8 mouse cellular contexts compared by ENCODE assay signal in the genomic region with DNA sequence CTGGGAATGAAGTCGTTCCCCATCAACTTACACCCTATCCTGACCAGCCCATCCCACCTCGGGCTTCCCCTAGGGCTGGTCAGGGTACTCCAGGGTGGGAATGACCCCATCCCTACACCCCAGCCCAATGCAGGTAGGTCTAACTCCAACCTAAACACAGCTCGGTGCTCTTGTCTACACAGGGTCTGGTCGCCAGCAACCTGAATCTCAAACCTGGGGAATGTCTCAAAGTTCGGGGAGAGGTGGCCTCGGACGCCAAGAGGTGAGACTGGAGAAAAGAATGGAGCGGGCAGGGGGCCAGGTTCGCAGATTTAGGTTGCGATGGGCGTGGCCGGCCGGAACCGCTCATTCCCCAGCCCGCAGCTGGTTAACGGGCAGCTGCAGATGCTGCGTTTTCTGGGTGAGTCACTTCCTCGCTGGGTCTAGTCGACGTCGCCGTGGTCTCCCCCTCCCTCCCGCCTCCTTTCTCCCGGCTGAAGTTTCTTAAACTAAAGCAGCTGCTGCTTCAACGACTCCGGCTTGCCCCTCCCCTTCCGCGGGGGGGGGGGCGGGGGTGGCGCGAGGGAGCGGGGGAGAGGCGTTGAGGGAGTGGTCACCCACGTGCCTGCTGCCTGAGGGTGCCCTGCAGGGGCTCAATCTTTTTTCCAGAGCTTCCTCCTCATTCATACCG. TPM values are rescaled to one million over a fixed set of nuclear protein-coding genes. Genes with fewer than 3 reads are reported as not detected.
DNase-seq lines count a peak whose midpoint lies in the region; ATAC-seq and TF ChIP-seq lines count a peak whose summit lies in the region.

No protein-coding gene starts in this region.

- peak; percentile 23; the same call in 1 of the 2 replicates for TF ChIP-seq POLR2A in spleen, adult 2 months (IDR thresholded peaks at IDR 0.05; ENCODE audit: low read depth, low read length)

- H3K4me1 ChIP-seq in E14TG2a.4 (replicated peaks; ENCODE audit: low read depth, low read length), result peaks cover 70% of the 10 kb centered on the region
- peaks cover 17% of the 10 kb centered on the region for H3K4me1 ChIP-seq in hindbrain, embryonic 14.5 days (replicated peaks; ENCODE audit: control insufficient read depth, insufficient read depth, low read length)
- H3K4me1 ChIP-seq in limb, embryonic 15.5 days, result peaks cover 58% of the 10 kb centered on the region
- H3K4me1 ChIP-seq in midbrain, embryonic 15.5 days, result peaks cover 18% of the 10 kb centered on the region
- H3K4me1 ChIP-seq in spleen, adult 2 months (ENCODE audit: control insufficient read depth, insufficient read depth, insufficient read length), result peaks cover 27% of the 10 kb centered on the region; the same call in 1 of the 2 replicates

- H3K9ac ChIP-seq in hindbrain, embryonic 14.5 days, result peak overlapping the region; percentile 32; the same call in 1 of the 2 replicates
- peak overlapping the region; percentile 70 for H3K9ac ChIP-seq in limb, embryonic 15.5 days
- no peak overlapping the region for H3K9ac ChIP-seq in midbrain, embryonic 15.5 days

- peak overlapping the region; percentile 59 for H3K4me2 ChIP-seq in hindbrain, embryonic 14.5 days (replicated peaks)
- peak overlapping the region; percentile 65 for H3K4me2 ChIP-seq in limb, embryonic 15.5 days
- peak overlapping the region; percentile 44 for H3K4me2 ChIP-seq in midbrain, embryonic 15.5 days

- under 1% methylated on average over 27 of the region's 35 CpGs for WGBS in hindbrain, embryonic 14.5 days
- under 1% methylated on average over 32 of the region's 35 CpGs for WGBS in limb, embryonic 15.5 days
- WGBS in midbrain, embryonic 15.5 days, result under 1% methylated on average over 33 of the region's 35 CpGs
- under 1% methylated on average over 33 of the region's 35 CpGs for WGBS in spleen, adult 2 months

- peak overlapping the region; percentile 60 for H3K4me3 ChIP-seq in E14TG2a.4 (replicated peaks; ENCODE audit: low read length)
- peak overlapping the region; percentile 29 for H3K4me3 ChIP-seq in hindbrain, embryonic 14.5 days (replicated peaks; ENCODE audit: low read length)
- H3K4me3 ChIP-seq in limb, embryonic 15.5 days, result peak overlapping the region; percentile 61
- peak overlapping the region; percentile 15 for H3K4me3 ChIP-seq in midbrain, embryonic 15.5 days
- peak overlapping the region; percentile 77 for H3K4me3 ChIP-seq in spleen, adult 2 months (ENCODE audit: extremely low read depth, insufficient read depth, insufficient read length)

- no peak; the same call in 1 of the 2 replicates for ATAC-seq in hindbrain, embryonic 14.5 days (ENCODE audit: low FRiP score)
- ATAC-seq in limb, embryonic 15.5 days (ENCODE audit: insufficient number of reproducible peaks, low FRiP score, low TSS enrichment, low read depth), result peak; percentile 48
- no peak for ATAC-seq in midbrain, embryonic 15.5 days (replicated peaks)

- H3K36me3 ChIP-seq in E14TG2a.4 (ENCODE audit: insufficient read depth, low read length), result peaks cover 10% of the 10 kb centered on the region
- H3K36me3 ChIP-seq in hindbrain, embryonic 14.5 days (replicated peaks; ENCODE audit: control insufficient read depth, insufficient read depth), result no peaks in the 10 kb centered on the region
- peaks cover 19% of the 10 kb centered on the region for H3K36me3 ChIP-seq in limb, embryonic 15.5 days
- no peaks in the 10 kb centered on the region for H3K36me3 ChIP-seq in midbrain, embryonic 15.5 days (replicated peaks)
- H3K36me3 ChIP-seq in spleen, adult 2 months (ENCODE audit: control insufficient read depth, insufficient read depth, low read length), result no peaks in the 10 kb centered on the region

- H3K27ac ChIP-seq in hindbrain, embryonic 14.5 days, result 0 out of 2 replicates have a peak overlapping the region, but pooled peaks have one; percentile 38
- H3K27ac ChIP-seq in limb, embryonic 15.5 days, result peak overlapping the region; percentile 96
- no peak overlapping the region for H3K27ac ChIP-seq in midbrain, embryonic 15.5 days
- H3K27ac ChIP-seq in spleen, adult 2 months (ENCODE audit: insufficient read depth, low read length), result peak overlapping the region; percentile 91

- peak; percentile 76 to 89 for DNase-seq in adrenal gland, postnatal 36 days
- DNase-seq in gastrocnemius, adult 18-20 months (ENCODE audit: low spot score), result peak; percentile 69
- DNase-seq in hindbrain, embryonic 14.5 days (ENCODE audit: low spot score), result no peak
- peak; percentile 83 to 84 for DNase-seq in spleen, adult 2 months (ENCODE audit: low read depth in 1 of 2, low spot score in 2 of 2)
- DNase-seq in layer of hippocampus, postnatal 36 days, result no peak

- TF ChIP-seq CTCF in E14TG2a.4 (conservative IDR thresholded peaks at IDR 0.05; ENCODE audit: low read length), result no peak
- no peak for TF ChIP-seq CTCF in spleen, adult 2 months (IDR thresholded peaks at IDR 0.05; ENCODE audit: extremely low read depth, insufficient read depth, insufficient read length, insufficient replicate concordance)

- no peaks in the 10 kb centered on the region for H3K9me3 ChIP-seq in E14TG2a.4 (ENCODE audit: low read length)
- H3K9me3 ChIP-seq in hindbrain, embryonic 14.5 days (ENCODE audit: control insufficient read depth, low read length), result no peaks in the 10 kb centered on the region
- H3K9me3 ChIP-seq in limb, embryonic 15.5 days, result no peaks in the 10 kb centered on the region
- H3K9me3 ChIP-seq in midbrain, embryonic 15.5 days, result no peaks in the 10 kb centered on the region

- peaks cover 21% of the 10 kb centered on the region for H3K27me3 ChIP-seq in E14TG2a.4 (ENCODE audit: insufficient read depth, low read length)
- H3K27me3 ChIP-seq in hindbrain, embryonic 14.5 days (ENCODE audit: control insufficient read depth, insufficient read depth, low read length), result peaks cover 15% of the 10 kb centered on the region
- H3K27me3 ChIP-seq in limb, embryonic 15.5 days, result no peaks in the 10 kb centered on the region
- H3K27me3 ChIP-seq in midbrain, embryonic 15.5 days (replicated peaks), result peaks cover 4% of the 10 kb centered on the region; the same call in 1 of the 2 replicates
- no peaks in the 10 kb centered on the region for H3K27me3 ChIP-seq in spleen, adult 2 months (ENCODE audit: control insufficient read depth, insufficient read depth, low read length)

RNA-seq across cellular contexts. Expression of gene Lgals1, which starts 1.4 kb away (rescaled TPM):
- 100 to 1,000 TPM; 303 to 486 TPM for total RNA-seq in adrenal gland, postnatal 36 days (2021)
- total RNA-seq in gastrocnemius, adult 18-20 months (2021), result 100 to 1,000 TPM; 229 to 364 TPM
- polyA plus RNA-seq in hindbrain, embryonic 14.5 days (2014; fragmentation: Nextera tagmentation; extraction: Ambion mirVana), result 117 and 157 TPM in 2 replicates
- 2,795 and 2,816 TPM in 2 replicates for polyA plus RNA-seq in limb, embryonic 15.5 days (2015; fragmentation: Nextera tagmentation; extraction: Ambion mirVana)
- polyA plus RNA-seq in midbrain, embryonic 15.5 days (2015; fragmentation: Nextera tagmentation; extraction: Ambion mirVana), result 80.4 and 93.5 TPM in 2 replicates
- polyA plus RNA-seq in spleen, adult 2 months (2012; rRNA removed), result 75.4 and 93.0 TPM in 2 replicates
- total RNA-seq in layer of hippocampus, postnatal 36 days (2021), result 10 to 100 TPM; 18.2 to 19.2 TPM

RNA-seq across cellular contexts. Expression of gene Nol12, which starts 6.8 kb away (rescaled TPM):
- total RNA-seq in adrenal gland, postnatal 36 days (2021), result 10 to 100 TPM; 41.5 to 47.4 TPM
- total RNA-seq in gastrocnemius, adult 18-20 months (2021), result 10 to 100 TPM; 26.4 to 29.1 TPM
- polyA plus RNA-seq in hindbrain, embryonic 14.5 days (2014; fragmentation: Nextera tagmentation; extraction: Ambion mirVana), result 57.7 and 59.2 TPM in 2 replicates
- polyA plus RNA-seq in limb, embryonic 15.5 days (2015; fragmentation: Nextera tagmentation; extraction: Ambion mirVana), result 53.2 and 55.2 TPM in 2 replicates
- polyA plus RNA-seq in midbrain, embryonic 15.5 days (2015; fragmentation: Nextera tagmentation; extraction: Ambion mirVana), result 62.5 and 65.8 TPM in 2 replicates
- polyA plus RNA-seq in spleen, adult 2 months (2012; rRNA removed), result 14.2 TPM in 2 replicates
- total RNA-seq in layer of hippocampus, postnatal 36 days (2021), result 10 to 100 TPM; 36.7 to 39.5 TPM

RNA-seq across cellular contexts. Expression of gene Pdxp, which starts 14.2 kb away (rescaled TPM):
- 1 to 10 TPM; 3.3 to 3.7 TPM for total RNA-seq in adrenal gland, postnatal 36 days (2021)
- total RNA-seq in gastrocnemius, adult 18-20 months (2021), result 1 to 10 TPM; 1.3 to 1.9 TPM
- 105 and 121 TPM in 2 replicates for polyA plus RNA-seq in hindbrain, embryonic 14.5 days (2014; fragmentation: Nextera tagmentation; extraction: Ambion mirVana)
- 13.0 and 15.0 TPM in 2 replicates for polyA plus RNA-seq in limb, embryonic 15.5 days (2015; fragmentation: Nextera tagmentation; extraction: Ambion mirVana)
- polyA plus RNA-seq in midbrain, embryonic 15.5 days (2015; fragmentation: Nextera tagmentation; extraction: Ambion mirVana), result 112 and 125 TPM in 2 replicates
- 13.1 and 23.5 TPM in 2 replicates for polyA plus RNA-seq in spleen, adult 2 months (2012; rRNA removed)
- 100 to 1,000 TPM; 171 to 176 TPM for total RNA-seq in layer of hippocampus, postnatal 36 days (2021)

RNA-seq across cellular contexts. Expression of gene Triobp, which starts 19.6 kb away (rescaled TPM):
- total RNA-seq in adrenal gland, postnatal 36 days (2021), result 100 to 1,000 TPM; 111 to 142 TPM
- total RNA-seq in gastrocnemius, adult 18-20 months (2021), result 10 to 100 TPM; 38.8 to 40.7 TPM
- 37.4 and 41.1 TPM in 2 replicates for polyA plus RNA-seq in hindbrain, embryonic 14.5 days (2014; fragmentation: Nextera tagmentation; extraction: Ambion mirVana)
- 54.8 and 59.2 TPM in 2 replicates for polyA plus RNA-seq in limb, embryonic 15.5 days (2015; fragmentation: Nextera tagmentation; extraction: Ambion mirVana)
- 51.7 and 55.5 TPM in 2 replicates for polyA plus RNA-seq in midbrain, embryonic 15.5 days (2015; fragmentation: Nextera tagmentation; extraction: Ambion mirVana)
- 40.9 and 44.8 TPM in 2 replicates for polyA plus RNA-seq in spleen, adult 2 months (2012; rRNA removed)
- 10 to 100 TPM in 1 of 2 experiments, 1 to 10 TPM in 1; 7.7 to 12.7 TPM for total RNA-seq in layer of hippocampus, postnatal 36 days (2021)

RNA-seq across cellular contexts. Expression of gene Sh3bp1, which starts 28.4 kb away (rescaled TPM):
- 1 to 10 TPM; 7.2 to 8.5 TPM for total RNA-seq in adrenal gland, postnatal 36 days (2021)
- total RNA-seq in gastrocnemius, adult 18-20 months (2021), result 1 to 10 TPM; 1.0 to 1.9 TPM
- 3.7 and 5.5 TPM in 2 replicates for polyA plus RNA-seq in hindbrain, embryonic 14.5 days (2014; fragmentation: Nextera tagmentation; extraction: Ambion mirVana)
- 55.2 and 61.1 TPM in 2 replicates for polyA plus RNA-seq in limb, embryonic 15.5 days (2015; fragmentation: Nextera tagmentation; extraction: Ambion mirVana)
- 3.6 and 4.2 TPM in 2 replicates for polyA plus RNA-seq in midbrain, embryonic 15.5 days (2015; fragmentation: Nextera tagmentation; extraction: Ambion mirVana)
- 182 and 272 TPM in 2 replicates for polyA plus RNA-seq in spleen, adult 2 months (2012; rRNA removed)
- 10 to 100 TPM; 32.0 to 33.3 TPM for total RNA-seq in layer of hippocampus, postnatal 36 days (2021)

Comparison
In these comparisons a context has a peak if more than half of its experiments do, and no peak if none do; other contexts are left out.
1. H3K4me3 ChIP-seq: peak in every context shown above with its lines; median percentile 77 in spleen, adult 2 months; 61 in limb, embryonic 15.5 days; 60 in E14TG2a.4; 29 in hindbrain, embryonic 14.5 days; 15 in midbrain, embryonic 15.5 days.
2. DNase-seq: peak in adrenal gland, postnatal 36 days (2 of 2), gastrocnemius, adult 18-20 months (single experiment) and spleen, adult 2 months (2 of 2); none in hindbrain, embryonic 14.5 days (single experiment) and layer of hippocampus, postnatal 36 days (0 of 2).
3. RNA of gene Lgals1, which starts 1.4 kb away (polyA plus RNA-seq): 2,795 to 2,816 TPM in limb, embryonic 15.5 days; 117 to 157 TPM in hindbrain, embryonic 14.5 days, 80.4 to 93.5 TPM in midbrain, embryonic 15.5 days and 75.4 to 93.0 TPM in spleen, adult 2 months; every median in the first group is over 10 times any median in the second.
4. Peak in every context shown above with its lines, with median percentiles within 50 percentile points of each other: H3K4me2 ChIP-seq.